Mouse (Mus musculus): ENCODE measurements at regions not wholly inside any gene's neighbourhood (a gene's known extent, or its start where the extent isn't known, plus 50 kb on each side); places are given as distances from the start of the nearest gene placed in this dataset.
A peak's percentile ranks its signal among the peaks of the same experiment; 100 is the strongest.
"Not testable (repeated sequence)": the region's sequence is repeated elsewhere in the genome, so short reads cannot be mapped to it uniquely, and the experiment has no call there.

- no peak for DNase-seq (ENCODE audit: low spot score)
These were observed 130.5 kb downstream of the Car2 start for GRCm38 (mm10) chr3:15016621-15017020.

GRCm38 (mm10) chr3:15022773-15023172, 136.7 kb downstream of the Car2 start:
- no peak for DNase-seq (ENCODE audit: low spot score)

DNA sequence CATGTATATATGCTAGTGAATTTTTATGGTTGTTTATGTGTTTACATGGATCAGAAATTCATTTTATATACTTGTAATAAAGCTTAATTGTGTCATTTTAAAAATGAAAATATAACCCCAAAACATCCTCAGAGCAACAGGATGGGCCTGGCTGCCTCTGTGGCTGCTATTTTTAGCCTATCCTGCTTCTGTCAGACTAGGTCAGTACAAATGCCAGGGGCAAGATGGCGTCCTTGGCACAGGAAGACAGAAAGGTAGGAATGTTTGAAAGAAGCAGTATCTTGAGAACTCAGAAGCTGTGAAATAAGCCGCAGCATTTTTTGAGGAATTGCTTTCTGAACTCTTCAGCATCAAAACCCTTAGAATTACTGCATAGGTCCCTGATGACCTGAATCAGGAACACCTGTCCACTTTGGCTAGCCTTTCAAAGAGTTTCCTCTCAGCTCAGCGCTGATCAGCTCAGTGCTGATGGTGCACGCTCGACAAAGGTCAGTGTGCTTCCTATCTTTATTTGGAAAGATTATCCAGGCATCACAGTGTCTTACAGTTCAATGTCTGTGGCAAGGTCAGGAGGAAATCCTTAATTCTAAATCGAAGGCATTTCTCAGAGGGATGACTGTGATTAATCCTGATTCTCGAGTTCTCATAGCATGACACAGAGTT, 154.9 kb downstream of the Car2 start:
- no peak for DNase-seq (ENCODE audit: low spot score)

DNA sequence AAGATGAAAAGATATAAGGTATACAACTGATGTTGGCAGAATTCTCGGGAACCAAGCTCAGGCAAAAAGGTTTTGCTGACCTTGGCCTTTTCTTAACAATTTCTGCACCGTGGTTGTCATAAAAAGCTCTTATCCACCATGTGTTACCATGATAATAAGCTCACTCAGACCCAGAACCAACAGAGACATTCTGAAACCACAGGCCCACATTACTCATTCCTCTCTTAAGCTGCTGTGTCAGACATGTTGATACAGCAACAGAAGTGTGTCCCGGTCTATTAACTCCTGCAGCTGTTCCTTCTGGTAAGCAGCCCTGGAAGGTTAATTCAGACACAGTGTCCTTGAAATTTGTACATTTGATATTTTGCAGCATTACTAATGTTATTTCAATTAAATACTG, 167.9 kb downstream of the Car2 start:
- DNase-seq (ENCODE audit: low spot score): no peak

GRCm38 (mm10) chr3:15055516-15056256, 169.6 kb downstream of the Car2 start:
- DNase-seq (ENCODE audit: low spot score): peak; percentile 5

- DNase-seq (ENCODE audit: low spot score): not testable (repeated sequence)
These were observed 170.9 kb downstream of the Car2 start for GRCm38 (mm10) chr3:15056788-15057585.

DNA sequence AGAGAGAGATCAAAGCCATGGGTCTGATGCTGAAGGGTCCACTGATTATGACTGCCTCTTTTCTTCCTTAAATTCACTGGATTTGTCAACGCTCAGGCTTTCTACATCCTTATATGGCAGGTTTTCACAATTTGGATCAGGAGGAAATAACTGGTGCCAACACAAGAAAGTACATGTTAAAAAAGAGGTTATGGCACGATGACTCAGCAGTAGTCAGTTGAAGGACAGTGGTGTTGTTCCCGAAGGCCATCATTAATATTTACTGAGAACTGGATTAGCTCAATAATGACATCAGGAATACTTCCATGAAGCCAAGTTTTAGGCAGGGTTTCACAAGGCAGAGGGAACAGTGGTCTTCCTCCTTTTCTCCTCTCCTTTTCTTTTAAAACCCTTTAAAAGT, 179.6 kb downstream of the Car2 start:
- DNase-seq (ENCODE audit: low spot score): no peak

DNA sequence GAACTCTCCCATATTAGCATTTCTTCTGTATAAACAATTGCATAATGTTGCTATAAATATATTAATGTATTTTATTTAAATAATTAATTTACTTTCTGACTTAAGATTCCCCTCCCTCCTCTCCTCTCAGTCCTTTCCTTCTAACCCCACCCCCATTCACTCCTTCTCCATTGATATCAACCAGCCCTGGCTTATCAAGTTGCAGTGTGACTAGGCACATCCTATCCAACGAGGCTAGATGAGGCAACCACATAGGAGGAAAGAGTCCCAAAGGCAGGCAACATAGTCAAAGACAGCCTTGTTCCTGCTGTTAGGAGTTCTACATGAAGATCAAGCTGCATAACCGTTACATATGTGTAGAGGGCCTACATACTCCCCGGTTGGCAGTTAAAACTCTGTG, 182.2 kb downstream of the Car2 start:
- DNase-seq (ENCODE audit: low spot score): no peak

GRCm38 (mm10) chr3:15071030-15071883, 185.2 kb downstream of the Car2 start:
- no peak for DNase-seq (ENCODE audit: low spot score)

- no peak for DNase-seq (ENCODE audit: low spot score)
These were observed 187.3 kb downstream of the Car2 start for GRCm38 (mm10) chr3:15073405-15073804.

- no peak for DNase-seq (ENCODE audit: low spot score)
These were observed 187.8 kb downstream of the Car2 start for GRCm38 (mm10) chr3:15073847-15074246.

- DNase-seq (ENCODE audit: low spot score): no peak
These were observed 188.9 kb downstream of the Car2 start for GRCm38 (mm10) chr3:15074949-15075348.

DNA sequence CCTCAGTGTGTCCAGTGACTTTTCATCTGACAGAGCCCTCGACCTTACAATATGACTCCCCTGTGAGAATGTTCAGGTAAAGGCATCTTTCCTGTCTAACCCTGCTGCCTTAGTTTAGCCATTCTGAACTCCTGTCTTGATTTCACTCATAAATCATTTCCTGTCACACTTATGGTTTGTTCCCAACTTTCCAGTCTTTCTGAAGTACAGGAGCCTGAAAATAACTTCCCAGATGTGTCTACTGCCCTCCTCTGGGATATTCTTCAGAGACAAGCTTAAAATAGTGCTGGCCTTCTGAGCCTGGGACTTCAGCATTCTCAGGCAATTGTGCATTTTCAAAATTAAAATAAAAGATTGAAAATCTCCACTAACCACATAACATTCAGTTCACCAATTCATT, 204.1 kb downstream of the Car2 start:
- no peak for DNase-seq (ENCODE audit: low spot score)

- DNase-seq (ENCODE audit: low spot score): peak; percentile 15
These were observed 212.2 kb downstream of the Car2 start for GRCm38 (mm10) chr3:15098206-15098817.

GRCm38 (mm10) chr3:15098981-15099380, 212.9 kb downstream of the Car2 start:
- no peak for DNase-seq (ENCODE audit: low spot score)

GRCm38 (mm10) chr3:15105627-15106026, 219.6 kb downstream of the Car2 start:
- DNase-seq (ENCODE audit: low spot score): no peak

DNA sequence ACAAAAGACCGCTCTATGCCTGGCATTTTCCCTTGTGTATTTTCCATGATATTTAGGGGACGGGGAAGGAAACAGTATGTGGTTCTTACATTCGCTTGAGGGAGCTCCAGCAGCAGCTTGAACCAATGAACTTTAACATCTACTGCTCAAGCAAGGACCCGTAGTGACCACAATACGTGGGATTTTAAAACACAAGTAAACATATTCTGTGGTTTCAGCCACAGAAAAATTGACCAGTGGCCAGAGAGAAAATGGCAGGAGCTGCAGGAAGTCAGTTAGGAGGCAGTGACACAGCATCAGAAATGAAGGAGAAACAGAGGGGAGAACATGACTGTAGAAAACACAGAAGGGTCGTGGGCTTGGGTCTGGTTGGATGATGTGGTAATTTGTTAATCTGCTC, 220.2 kb downstream of the Car2 start:
- DNase-seq (ENCODE audit: low spot score): no peak

DNA sequence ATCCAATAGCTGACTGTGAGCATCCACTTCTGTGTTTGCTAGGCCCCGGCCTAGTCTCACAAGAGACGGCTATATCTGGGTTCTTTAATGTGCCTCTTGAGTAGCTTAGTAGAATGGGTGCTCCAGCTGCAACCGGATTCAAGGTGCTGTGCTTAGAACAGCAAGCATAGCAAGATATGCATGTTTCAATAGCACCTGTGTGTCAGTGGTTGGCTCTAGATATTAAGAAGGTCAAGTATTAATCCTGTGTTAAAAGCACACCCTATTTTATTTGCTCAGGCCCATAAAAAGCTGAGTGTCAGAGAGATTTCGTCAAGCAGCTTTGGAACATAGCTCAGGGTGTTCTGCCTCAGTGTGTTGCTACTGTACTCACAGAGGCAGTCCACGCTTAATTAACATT, 221.2 kb downstream of the Car2 start:
- no peak for DNase-seq (ENCODE audit: low spot score)

GRCm38 (mm10) chr3:15108239-15108934, 222.3 kb downstream of the Car2 start:
- DNase-seq (ENCODE audit: low spot score): no peak

DNA sequence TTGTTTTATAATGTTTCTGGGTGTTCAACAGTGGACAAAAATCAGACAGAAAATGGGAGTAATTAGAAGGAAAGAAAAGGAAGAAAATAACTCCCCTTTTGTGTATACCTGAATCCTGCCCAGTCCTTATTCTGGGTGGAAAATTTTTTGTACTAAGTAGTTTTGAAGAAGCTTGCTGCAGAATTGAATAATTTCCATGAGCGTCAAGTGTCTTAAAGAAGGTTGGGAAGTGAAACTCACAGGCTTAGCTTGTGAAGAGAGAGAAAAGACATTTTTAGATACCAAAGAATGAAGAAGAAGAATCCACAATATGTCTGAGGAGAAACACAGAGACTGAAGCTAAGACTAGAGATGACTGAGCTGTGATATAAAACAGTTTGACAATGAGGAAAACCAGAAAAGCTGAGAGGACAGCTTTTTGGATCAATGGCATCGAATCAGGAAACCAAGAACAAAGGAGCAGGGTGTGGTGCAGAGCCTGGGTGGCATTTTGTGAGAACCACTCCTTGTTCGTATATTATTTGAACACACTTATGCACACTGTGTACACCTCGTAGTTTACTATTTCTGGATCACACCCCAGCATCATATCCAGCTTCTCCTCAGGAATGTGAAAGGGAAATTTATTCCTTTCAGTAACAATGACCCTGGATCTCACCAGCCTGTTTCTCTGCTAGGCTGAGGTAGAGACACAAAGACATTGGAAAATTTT, 221.9 kb downstream of the Gm9733 start:
- no peak for DNase-seq (ENCODE audit: low spot score)
